Mouse (Mus musculus) spleen, postnatal 10 days (tissue): Measurements from ENCODE around the gene Ror2.
A peak's percentile ranks its signal among the peaks of the same experiment; 100 is the strongest.

ENCODE experiments used
- DNase-seq, 2 experiments: peaks; one replicate each; pipeline ENCODE4 v3.0.0; 2021 to 2022; ENCODE audit warnings: low spot score in 2 of 2

Ror2 gene

GRCm38 (mm10) chr13:53130567-53130966, 155.4 kb downstream of the Ror2 start:
- no peak for DNase-seq

DNA sequence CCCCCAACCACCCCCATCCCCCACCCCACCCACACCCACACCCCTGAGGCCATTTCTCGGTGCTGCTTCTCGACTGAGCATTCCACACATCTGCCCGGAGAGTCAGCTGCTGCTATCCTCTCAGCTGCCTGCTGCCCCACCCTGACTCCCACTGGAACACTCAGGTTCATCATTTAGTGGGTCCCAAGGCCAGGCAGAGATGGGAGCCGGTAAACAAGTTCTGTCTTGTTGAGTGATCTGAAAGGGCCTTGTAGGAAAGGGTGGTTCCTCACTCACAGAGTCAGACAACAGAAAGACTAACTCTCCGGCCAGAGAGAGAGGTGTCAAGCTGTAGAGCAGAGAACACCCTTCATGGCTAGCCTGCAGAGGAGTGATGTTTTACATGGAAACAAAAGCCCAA, 155.9 kb downstream of the Ror2 start:
- no peak for DNase-seq

GRCm38 (mm10) chr13:53125627-53126026, 160.3 kb downstream of the Ror2 start:
- DNase-seq, result no peak

DNA sequence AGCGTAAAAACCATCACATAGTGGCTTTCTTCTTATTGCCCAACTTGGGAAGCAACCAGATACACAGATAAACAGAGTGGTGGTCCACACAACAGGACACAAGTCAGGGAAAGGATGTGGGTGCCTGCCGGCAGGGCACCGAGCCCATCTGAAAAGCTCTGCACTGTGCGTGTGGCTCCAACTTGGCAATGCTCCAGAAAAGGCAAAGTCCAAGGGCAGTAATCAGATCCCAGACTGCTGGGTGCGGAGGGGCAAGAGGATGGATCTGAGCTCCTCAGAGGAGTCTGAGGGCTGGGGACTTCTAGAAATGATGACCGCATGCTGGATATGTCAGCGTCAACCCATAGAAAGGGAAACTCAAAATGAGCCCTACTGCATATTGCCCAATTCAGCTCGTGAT, 163.8 kb downstream of the Ror2 start:
- no peak for DNase-seq

- no peak for DNase-seq
Measured at GRCm38 (mm10) chr13:53120906-53121305, 165.0 kb downstream of the Ror2 start.

GRCm38 (mm10) chr13:53119586-53120426, 166.1 kb downstream of the Ror2 start:
- peak; percentile 54 to 79 for DNase-seq

DNA sequence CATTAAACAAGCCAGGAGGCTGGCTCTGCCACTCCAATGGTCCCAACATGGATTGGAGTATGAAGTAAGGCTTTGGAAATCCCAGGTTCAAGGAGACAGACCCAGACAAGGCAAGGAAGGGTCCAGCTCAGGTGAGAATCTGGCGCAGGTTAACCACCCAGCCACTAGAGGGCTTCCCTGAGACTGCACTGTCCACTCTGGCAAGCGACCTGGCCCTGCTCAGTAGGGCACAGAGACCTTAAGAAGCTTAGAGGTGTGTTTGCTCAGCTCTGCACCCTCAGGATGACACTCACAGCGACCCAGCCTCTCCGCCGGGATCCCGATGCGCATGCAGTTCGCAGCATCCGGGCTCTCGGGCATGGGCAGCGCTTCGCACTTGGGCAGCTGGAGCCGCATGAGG, 167.5 kb downstream of the Ror2 start:
- DNase-seq, result peak in 1 of 2 experiments; percentile 23

DNA sequence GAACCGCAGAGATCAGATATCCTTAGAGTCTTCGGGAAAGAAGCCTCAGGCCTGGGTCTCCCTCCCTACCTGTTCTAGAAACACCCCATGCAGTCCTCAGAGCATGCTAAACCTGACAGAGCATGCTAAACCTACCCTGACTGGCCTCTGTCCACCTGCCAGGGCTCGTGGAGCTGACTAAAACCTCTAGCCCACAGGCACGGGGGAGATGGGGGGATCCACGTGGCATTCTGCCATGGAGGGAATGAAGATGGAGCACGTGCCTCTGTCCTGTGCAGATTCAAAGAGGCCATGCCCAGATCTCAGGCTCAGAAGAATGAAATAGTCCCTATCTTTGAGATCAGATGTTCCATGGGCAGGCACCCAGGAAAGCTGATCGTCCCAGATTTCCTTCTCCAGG, 168.0 kb downstream of the Ror2 start:
- DNase-seq, result no peak

DNA sequence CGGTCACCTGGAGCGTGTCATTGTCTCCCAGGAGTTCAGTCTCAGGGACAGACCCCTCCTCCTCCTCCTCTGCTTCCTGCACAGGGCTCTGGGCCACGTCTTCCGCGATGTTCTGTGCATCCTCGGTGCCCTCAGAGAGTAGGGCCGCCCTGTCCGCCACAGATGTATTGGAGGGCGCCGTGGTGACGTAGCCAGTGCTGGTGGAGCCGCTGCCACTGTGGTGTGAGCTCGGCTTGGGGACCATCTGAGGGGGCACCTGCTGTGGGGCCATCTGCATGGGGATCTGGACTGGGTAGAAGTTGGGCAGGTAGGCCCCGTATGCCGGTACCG, 175.7 kb downstream of the Ror2 start:
- DNase-seq, result no peak

GRCm38 (mm10) chr13:53109560-53110248, 176.2 kb downstream of the Ror2 start:
- DNase-seq, result peak; percentile 55 to 89

DNA sequence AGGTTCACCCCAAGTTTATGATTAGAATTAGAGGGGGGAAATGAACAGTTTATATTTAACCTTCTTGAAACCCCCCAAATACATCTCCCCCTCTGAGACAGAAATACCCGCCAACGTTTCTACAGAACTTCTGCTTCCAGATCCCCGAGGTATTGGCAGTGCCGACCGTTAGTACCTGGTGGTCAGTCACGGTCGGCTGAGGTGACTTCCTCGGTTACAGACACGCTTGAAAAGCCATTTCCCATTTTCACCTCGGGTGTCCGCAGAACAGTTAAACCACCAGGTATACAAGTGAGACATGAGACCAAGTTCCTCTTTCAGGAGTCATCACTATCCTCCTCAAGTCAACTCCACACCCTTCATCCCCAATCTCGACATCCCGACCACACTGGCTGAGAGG, 179.2 kb downstream of the Ror2 start:
- no peak for DNase-seq

GRCm38 (mm10) chr13:53099771-53100682, 185.9 kb downstream of the Ror2 start:
- DNase-seq, result no peak

DNA sequence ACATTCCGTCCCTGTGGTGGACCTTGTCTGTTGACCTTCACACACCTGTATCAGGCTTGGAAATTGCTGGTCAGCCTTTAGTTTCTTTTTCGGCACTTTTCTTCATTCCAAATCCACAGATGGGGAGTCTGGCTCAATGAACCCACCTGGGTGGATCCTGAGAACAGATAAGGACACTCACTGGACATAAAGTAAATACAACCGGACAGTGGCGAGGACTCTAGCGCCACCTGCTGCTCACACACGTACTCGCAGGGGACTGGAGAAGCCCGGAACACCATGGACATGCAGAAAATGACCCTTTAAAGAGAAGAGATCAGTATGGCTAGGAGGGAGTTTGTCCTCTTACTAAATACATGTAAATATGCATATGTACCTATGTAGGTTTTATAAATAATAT, 189.3 kb downstream of the Ror2 start:
- DNase-seq, result peak; percentile 24 to 66

DNA sequence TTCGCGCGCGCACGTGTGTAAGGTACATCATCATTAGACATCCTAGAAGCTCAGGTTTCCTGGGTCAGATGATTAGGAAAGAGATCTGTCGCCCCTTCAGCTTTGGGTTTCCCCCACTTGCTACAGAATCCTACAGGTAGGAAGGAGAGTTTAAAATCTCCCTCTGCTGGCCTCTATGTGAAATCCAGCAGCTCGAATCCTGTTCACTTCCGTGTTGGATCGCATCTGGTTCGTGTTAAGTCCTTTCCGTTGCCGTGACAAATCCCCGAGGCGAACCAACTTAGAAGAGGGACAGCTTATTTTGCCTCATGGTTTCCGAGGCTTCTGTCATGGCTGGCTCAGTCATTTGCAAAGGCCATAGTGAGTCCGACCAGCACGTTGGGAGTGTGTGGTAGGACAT, 190.7 kb downstream of the Ror2 start:
- no peak for DNase-seq

DNA sequence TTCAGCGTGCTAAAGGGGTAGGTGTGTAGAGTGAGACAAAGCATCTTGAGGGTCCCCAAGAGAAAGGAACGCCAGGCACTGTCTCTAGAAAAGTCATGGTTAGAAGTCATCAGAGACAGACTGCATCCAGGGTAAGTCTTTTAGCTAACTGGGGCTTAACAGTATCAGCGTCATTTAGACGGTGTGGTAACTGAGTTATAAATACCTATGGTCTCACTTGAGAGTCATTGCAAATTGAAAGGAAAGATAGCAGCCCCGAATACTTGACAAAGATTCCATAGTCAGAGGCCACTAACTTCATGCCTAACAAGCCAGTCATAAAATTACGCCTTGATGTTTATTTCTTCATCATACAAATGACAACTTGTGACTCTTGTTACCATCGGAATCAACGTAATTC, 191.3 kb downstream of the Ror2 start:
- DNase-seq, result no peak

DNA sequence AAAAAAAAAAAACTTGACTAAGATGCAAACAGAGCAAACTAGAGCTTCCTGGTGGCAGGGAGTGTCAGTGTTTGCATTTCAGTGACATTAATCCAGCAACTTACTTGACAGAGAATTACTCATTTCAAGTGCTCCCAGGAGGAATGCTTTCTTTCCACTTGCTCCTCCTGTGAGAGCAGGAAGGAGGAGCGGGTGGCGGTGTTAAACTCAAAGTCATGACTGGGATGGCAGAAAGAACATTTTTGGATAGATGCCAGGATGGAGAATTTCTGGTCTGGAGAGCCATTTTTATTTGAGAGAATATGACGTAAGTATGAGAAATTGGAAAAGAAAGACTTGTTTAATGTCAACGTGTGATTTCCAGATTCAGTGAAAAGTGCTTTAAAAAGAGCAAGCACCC, 192.5 kb downstream of the Ror2 start:
- no peak for DNase-seq

- no peak for DNase-seq
Measured at GRCm38 (mm10) chr13:53086552-53087282, 199.2 kb downstream of the Ror2 start.

DNA sequence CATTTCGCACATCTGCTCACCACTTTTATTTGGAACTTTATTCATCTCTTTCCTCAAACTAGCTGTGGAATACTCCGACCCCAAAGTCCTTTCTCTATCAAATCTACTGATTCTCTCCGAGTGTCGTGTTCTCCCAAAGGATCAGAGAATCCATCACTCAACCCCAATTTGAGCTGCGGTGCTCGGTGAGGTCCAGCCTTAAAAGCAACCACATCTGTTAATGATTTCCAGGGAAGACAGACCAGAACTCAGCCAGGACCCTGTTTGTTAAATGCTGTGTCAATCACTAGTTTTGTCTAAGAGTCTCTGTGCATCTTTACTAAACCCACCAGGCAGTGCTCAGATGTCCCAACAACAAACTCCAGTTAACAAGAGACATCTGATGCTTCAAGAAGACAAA, 204.1 kb downstream of the Ror2 start:
- DNase-seq, result no peak

DNA sequence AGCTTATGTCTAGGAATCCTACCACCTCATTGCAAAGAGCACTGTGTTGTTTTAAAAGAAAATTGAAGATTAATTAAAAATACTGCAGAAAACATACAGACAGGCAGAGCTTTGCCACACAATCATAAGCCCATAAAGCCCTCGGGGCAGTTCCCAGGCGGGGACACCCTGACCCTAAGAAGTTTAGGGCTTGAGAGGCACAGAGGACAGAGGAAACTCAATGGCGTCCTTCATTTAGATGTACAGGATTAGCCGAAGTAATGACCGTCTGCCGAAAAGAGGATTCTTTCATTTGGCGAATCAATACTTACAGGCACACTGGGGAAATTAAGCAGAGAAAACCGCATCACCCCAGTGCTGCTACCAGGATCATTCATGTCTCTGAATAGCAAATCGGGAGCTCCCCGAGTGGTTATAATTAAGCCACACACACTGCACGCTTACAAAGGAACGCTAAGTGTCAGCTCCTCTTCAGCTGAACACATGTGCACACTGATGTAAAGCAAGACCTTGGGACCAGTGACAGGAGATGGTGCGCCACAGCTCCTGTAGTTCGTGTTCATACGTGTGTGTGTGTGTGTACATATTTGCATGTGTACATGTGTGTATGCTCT, 208.1 kb downstream of the Ror2 start:
- no peak for DNase-seq

GRCm38 (mm10) chr13:53075006-53075405, 210.9 kb downstream of the Ror2 start:
- DNase-seq, result no peak

GRCm38 (mm10) chr13:53069076-53069690, 216.7 kb downstream of the Ror2 start:
- no peak for DNase-seq
